Mouse (Mus musculus): ENCODE measurements around the gene Atp10a. TPM values are rescaled to one million over a fixed set of nuclear protein-coding genes. Genes with fewer than 3 reads are reported as not detected.

Atp10a gene
- 0.93 and 1.1 TPM in 2 replicates for polyA plus RNA-seq (2014; fragmentation: Nextera tagmentation; extraction: Ambion mirVana)

- DNase-seq (ENCODE audit: low spot score) (no peak), ATAC-seq (no peak)
- Histone ChIP-seq H3K4me1 (ENCODE audit: control insufficient read depth, insufficient read depth, low read length) (peaks cover 5% of the 10 kb centered on the region; the same call in 1 of the 2 replicates), H3K9me3 (replicated peaks; ENCODE audit: control insufficient read depth, low read length) (no peaks in the 10 kb centered on the region), H3K4me3 (ENCODE audit: low read depth, low read length) (no peak within 1 kb of the TSS), H3K27ac (ENCODE audit: low read depth, low read length) (no peak within 1 kb of the TSS), H3K9ac (ENCODE audit: low read length) (no peak within 1 kb of the TSS), H3K27me3 (replicated peaks; ENCODE audit: control insufficient read depth, insufficient read depth, low read length) (no peaks in the 10 kb centered on the region), H3K4me2 (ENCODE audit: low read length) (no peak within 1 kb of the TSS), H3K36me3 (ENCODE audit: control insufficient read depth, insufficient read depth, low read length) (no peaks in the 10 kb centered on the region)
- 83% methylated on average over 6 of the region's 6 CpGs for WGBS
Observed at GRCm38 (mm10) chr7:58655866-58656265, at the start of gene Atp10a. Gene Atp10a, plus strand, starts transcription at chr7:58656166.

GRCm38 (mm10) chr7:58618048-58618447 lies 37.9 kb upstream of the Atp10a start:
- no peaks in the 10 kb centered on the region for H3K4me1 ChIP-seq (ENCODE audit: control insufficient read depth, insufficient read depth, low read length)
- H3K27me3 ChIP-seq (replicated peaks; ENCODE audit: control insufficient read depth, insufficient read depth, low read length): no peaks in the 10 kb centered on the region
- 82% methylated on average over 1 of the region's 1 CpGs for WGBS
- H3K9me3 ChIP-seq (replicated peaks; ENCODE audit: control insufficient read depth, low read length): no peaks in the 10 kb centered on the region
- ATAC-seq (no peak), DNase-seq (ENCODE audit: low spot score) (no peak)
- no peaks in the 10 kb centered on the region for H3K36me3 ChIP-seq (ENCODE audit: control insufficient read depth, insufficient read depth, low read length)
- H3K4me2 ChIP-seq (ENCODE audit: low read length): no peak overlapping the region
- no peak overlapping the region for H3K4me3 ChIP-seq (ENCODE audit: low read depth, low read length)
- H3K9ac ChIP-seq (ENCODE audit: low read length): no peak overlapping the region
- H3K27ac ChIP-seq (ENCODE audit: low read depth, low read length): no peak overlapping the region

GRCm38 (mm10) chr7:58626305-58627155 lies 29.4 kb upstream of the Atp10a start:
- no peak overlapping the region for H3K4me2 ChIP-seq (ENCODE audit: low read length)
- H3K4me1 ChIP-seq (ENCODE audit: control insufficient read depth, insufficient read depth, low read length): no peaks in the 10 kb centered on the region
- H3K9ac ChIP-seq (ENCODE audit: low read length): no peak overlapping the region
- H3K27ac ChIP-seq (ENCODE audit: low read depth, low read length): no peak overlapping the region
- H3K4me3 ChIP-seq (ENCODE audit: low read depth, low read length): no peak overlapping the region
- no peaks in the 10 kb centered on the region for H3K27me3 ChIP-seq (replicated peaks; ENCODE audit: control insufficient read depth, insufficient read depth, low read length)
- H3K9me3 ChIP-seq (replicated peaks; ENCODE audit: control insufficient read depth, low read length): no peaks in the 10 kb centered on the region
- no peaks in the 10 kb centered on the region for H3K36me3 ChIP-seq (ENCODE audit: control insufficient read depth, insufficient read depth, low read length)
- DNase-seq (ENCODE audit: low spot score) (no peak), ATAC-seq (no peak)
- WGBS: 78% methylated on average over 9 of the region's 9 CpGs

DNA sequence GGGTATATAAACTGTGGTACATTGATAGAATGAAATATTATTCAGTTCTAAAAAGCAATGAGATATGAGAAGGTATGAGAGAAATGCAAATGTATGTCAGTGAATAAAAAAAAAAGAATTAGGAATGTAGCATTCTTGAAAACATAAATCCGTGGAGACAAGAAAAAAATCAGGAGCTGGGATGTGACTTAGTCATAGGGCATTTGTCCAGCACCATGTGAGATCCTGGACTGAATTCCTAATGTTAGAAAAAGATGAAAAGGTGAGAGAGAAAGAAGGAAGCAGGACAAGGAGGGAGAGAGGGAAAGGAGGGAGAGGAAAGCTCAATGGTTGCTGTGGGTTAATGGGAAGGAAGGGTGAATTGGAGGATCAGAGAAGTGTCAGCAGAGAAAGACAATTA lies 28.6 kb upstream of the Atp10a start:
- Histone ChIP-seq H3K36me3 (ENCODE audit: control insufficient read depth, insufficient read depth, low read length) (no peaks in the 10 kb centered on the region), H3K4me3 (ENCODE audit: low read depth, low read length) (no peak overlapping the region), H3K9ac (ENCODE audit: low read length) (no peak overlapping the region), H3K9me3 (replicated peaks; ENCODE audit: control insufficient read depth, low read length) (no peaks in the 10 kb centered on the region), H3K27ac (ENCODE audit: low read depth, low read length) (no peak overlapping the region), H3K27me3 (replicated peaks; ENCODE audit: control insufficient read depth, insufficient read depth, low read length) (no peaks in the 10 kb centered on the region), H3K4me2 (ENCODE audit: low read length) (no peak overlapping the region), H3K4me1 (ENCODE audit: control insufficient read depth, insufficient read depth, low read length) (no peaks in the 10 kb centered on the region)
- WGBS: 81% methylated on average over 1 of the region's 1 CpGs
- ATAC-seq: no peak
- no peak for DNase-seq (ENCODE audit: low spot score)

GRCm38 (mm10) chr7:58629233-58629632 lies 26.7 kb upstream of the Atp10a start:
- Histone ChIP-seq H3K27ac (ENCODE audit: low read depth, low read length) (no peak overlapping the region), H3K9ac (ENCODE audit: low read length) (no peak overlapping the region), H3K9me3 (replicated peaks; ENCODE audit: control insufficient read depth, low read length) (no peaks in the 10 kb centered on the region), H3K4me2 (ENCODE audit: low read length) (no peak overlapping the region), H3K36me3 (ENCODE audit: control insufficient read depth, insufficient read depth, low read length) (no peaks in the 10 kb centered on the region), H3K4me1 (ENCODE audit: control insufficient read depth, insufficient read depth, low read length) (no peaks in the 10 kb centered on the region), H3K27me3 (replicated peaks; ENCODE audit: control insufficient read depth, insufficient read depth, low read length) (no peaks in the 10 kb centered on the region), H3K4me3 (ENCODE audit: low read depth, low read length) (no peak overlapping the region)
- ATAC-seq (no peak), DNase-seq (ENCODE audit: low spot score) (no peak)
- 92% methylated on average over 2 of the region's 2 CpGs for WGBS

- WGBS: 95% methylated on average over 1 of the region's 1 CpGs
- H3K4me1 ChIP-seq (ENCODE audit: control insufficient read depth, insufficient read depth, low read length): no peaks in the 10 kb centered on the region
- H3K27ac ChIP-seq (ENCODE audit: low read depth, low read length): no peak overlapping the region
- H3K9ac ChIP-seq (ENCODE audit: low read length): no peak overlapping the region
- H3K4me3 ChIP-seq (ENCODE audit: low read depth, low read length): no peak overlapping the region
- DNase-seq (ENCODE audit: low spot score): no peak
- H3K4me2 ChIP-seq (ENCODE audit: low read length): no peak overlapping the region
- no peaks in the 10 kb centered on the region for H3K9me3 ChIP-seq (replicated peaks; ENCODE audit: control insufficient read depth, low read length)
- no peaks in the 10 kb centered on the region for H3K27me3 ChIP-seq (replicated peaks; ENCODE audit: control insufficient read depth, insufficient read depth, low read length)
- H3K36me3 ChIP-seq (ENCODE audit: control insufficient read depth, insufficient read depth, low read length): no peaks in the 10 kb centered on the region
- ATAC-seq: no peak
Observed at GRCm38 (mm10) chr7:58633683-58634082, 22.3 kb upstream of the Atp10a start.

DNA sequence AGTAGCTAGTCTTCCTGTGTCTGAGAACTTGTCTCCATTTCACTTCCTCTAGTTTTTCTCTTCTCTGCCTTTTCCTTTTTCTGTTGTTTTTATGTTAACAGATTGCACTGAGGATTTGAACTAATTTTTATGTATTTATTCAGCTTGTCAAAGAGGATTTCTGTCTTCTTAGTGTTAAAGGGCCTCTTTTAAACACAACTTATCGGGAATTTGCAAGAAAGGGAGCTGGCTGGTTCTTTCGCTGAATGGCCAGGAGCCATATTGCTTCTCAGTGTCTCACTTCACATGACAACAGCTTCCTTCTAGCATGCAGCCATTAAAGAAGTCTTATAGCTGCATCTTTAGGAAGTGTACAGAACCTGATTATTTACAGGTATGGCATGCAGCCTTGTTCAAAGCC lies 16.3 kb upstream of the Atp10a start:
- Histone ChIP-seq H3K36me3 (ENCODE audit: control insufficient read depth, insufficient read depth, low read length) (no peaks in the 10 kb centered on the region), H3K27me3 (replicated peaks; ENCODE audit: control insufficient read depth, insufficient read depth, low read length) (no peaks in the 10 kb centered on the region), H3K9me3 (replicated peaks; ENCODE audit: control insufficient read depth, low read length) (no peaks in the 10 kb centered on the region), H3K4me3 (ENCODE audit: low read depth, low read length) (no peak overlapping the region), H3K4me2 (ENCODE audit: low read length) (no peak overlapping the region), H3K4me1 (ENCODE audit: control insufficient read depth, insufficient read depth, low read length) (no peaks in the 10 kb centered on the region), H3K27ac (ENCODE audit: low read depth, low read length) (no peak overlapping the region), H3K9ac (ENCODE audit: low read length) (no peak overlapping the region)
- DNase-seq (ENCODE audit: low spot score) (no peak), ATAC-seq (no peak)
- 67% methylated on average over 2 of the region's 2 CpGs for WGBS

DNA sequence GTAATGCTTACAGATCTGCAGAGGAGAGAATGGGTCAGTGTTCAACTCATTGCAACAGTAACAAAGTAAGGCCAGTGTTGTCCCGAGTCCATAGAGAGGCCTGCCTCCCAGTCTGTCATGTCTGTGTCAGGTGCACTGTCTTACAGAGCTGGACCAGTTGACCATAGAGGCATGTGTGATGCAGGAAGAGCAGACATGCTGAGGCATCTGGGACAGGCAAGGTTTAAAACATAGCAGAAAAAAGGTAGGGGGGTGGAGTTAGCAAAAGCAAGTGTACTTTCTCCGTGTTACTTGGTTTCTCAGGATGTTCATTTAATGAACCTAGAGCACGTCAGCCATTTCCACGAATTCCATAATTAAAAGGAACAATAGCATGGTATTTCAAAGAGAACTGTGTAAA lies 15.5 kb upstream of the Atp10a start:
- 58% methylated on average over 4 of the region's 4 CpGs for WGBS

DNA sequence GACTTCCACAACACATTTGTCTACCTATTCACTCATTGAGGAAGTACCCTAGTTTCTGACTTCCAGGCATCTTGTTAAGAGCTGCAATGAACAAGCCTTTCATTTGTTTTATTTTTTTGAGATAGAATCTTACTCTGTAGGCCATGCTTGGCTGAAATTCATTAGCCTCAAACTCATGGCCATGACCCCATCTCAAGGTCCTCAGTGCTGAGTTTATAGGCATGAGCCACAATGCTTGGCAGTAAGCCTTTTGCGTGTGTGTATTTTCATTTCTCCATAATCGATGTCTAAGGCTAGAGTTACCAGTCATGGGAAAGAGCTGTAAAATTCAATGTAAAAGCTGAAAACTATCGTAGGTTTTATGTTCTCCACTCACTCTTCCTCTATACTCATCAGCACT lies 14.1 kb upstream of the Atp10a start:
- WGBS: 88% methylated on average over 3 of the region's 3 CpGs
- Histone ChIP-seq H3K9ac (ENCODE audit: low read length) (no peak overlapping the region), H3K27ac (ENCODE audit: low read depth, low read length) (no peak overlapping the region), H3K36me3 (ENCODE audit: control insufficient read depth, insufficient read depth, low read length) (no peaks in the 10 kb centered on the region), H3K4me1 (ENCODE audit: control insufficient read depth, insufficient read depth, low read length) (no peaks in the 10 kb centered on the region), H3K4me3 (ENCODE audit: low read depth, low read length) (no peak overlapping the region), H3K9me3 (replicated peaks; ENCODE audit: control insufficient read depth, low read length) (no peaks in the 10 kb centered on the region), H3K4me2 (ENCODE audit: low read length) (no peak overlapping the region), H3K27me3 (replicated peaks; ENCODE audit: control insufficient read depth, insufficient read depth, low read length) (no peaks in the 10 kb centered on the region)
- DNase-seq (ENCODE audit: low spot score): no peak
- ATAC-seq: no peak

More for the DNA sequence above, 15.5 kb upstream of the Atp10a start:
- no peak for ATAC-seq
- Histone ChIP-seq H3K9ac (ENCODE audit: low read length) (no peak overlapping the region), H3K27me3 (replicated peaks; ENCODE audit: control insufficient read depth, insufficient read depth, low read length) (no peaks in the 10 kb centered on the region), H3K4me1 (ENCODE audit: control insufficient read depth, insufficient read depth, low read length) (no peaks in the 10 kb centered on the region), H3K36me3 (ENCODE audit: control insufficient read depth, insufficient read depth, low read length) (no peaks in the 10 kb centered on the region), H3K9me3 (replicated peaks; ENCODE audit: control insufficient read depth, low read length) (no peaks in the 10 kb centered on the region), H3K4me2 (ENCODE audit: low read length) (no peak overlapping the region), H3K27ac (ENCODE audit: low read depth, low read length) (no peak overlapping the region), H3K4me3 (ENCODE audit: low read depth, low read length) (no peak overlapping the region)
- no peak for DNase-seq (ENCODE audit: low spot score)

Data from forebrain, embryonic 14.5 days (tissue).